Mouse (Mus musculus) frontal cortex, adult (tissue): ENCODE results near the gene Dlgap1.

Experiments used
- ATAC-seq: cut with Nextera tagmentation; 2 replicates; pipeline ENCODE4 v1.9.2; 2017; ENCODE audit warnings: mild to moderate bottlenecking, moderate library complexity, mixed read lengths; ENCODE audit not compliant: low TSS enrichment

Gene Dlgap1

GRCm38 (mm10) chr17:70172500-70173036 is 203.7 kb downstream of the Dlgap1 start:
- ATAC-seq: no peak

- peak; percentile 33; the same call in 1 of the 2 replicates for ATAC-seq
Measured at GRCm38 (mm10) chr17:70173916-70174315, 205.0 kb downstream of the Dlgap1 start.

GRCm38 (mm10) chr17:70191228-70191627 is 222.4 kb downstream of the Dlgap1 start:
- ATAC-seq: no peak

- no peak for ATAC-seq
Measured at GRCm38 (mm10) chr17:70222891-70223290, 254.0 kb downstream of the Dlgap1 start.

GRCm38 (mm10) chr17:70247342-70247741 is 278.5 kb downstream of the Dlgap1 start:
- ATAC-seq: no peak

GRCm38 (mm10) chr17:70248250-70248649 is 279.4 kb downstream of the Dlgap1 start:
- no peak for ATAC-seq

- ATAC-seq: no peak
Measured at GRCm38 (mm10) chr17:70252476-70252875, 283.6 kb downstream of the Dlgap1 start.

- no peak for ATAC-seq
Measured at GRCm38 (mm10) chr17:70256371-70256770, 287.5 kb downstream of the Dlgap1 start.

GRCm38 (mm10) chr17:70263156-70263555 is 294.3 kb downstream of the Dlgap1 start:
- ATAC-seq: no peak

- no peak for ATAC-seq
Measured at GRCm38 (mm10) chr17:70272125-70272524, 303.3 kb downstream of the Dlgap1 start.

- ATAC-seq: peak; percentile 76
Measured at GRCm38 (mm10) chr17:70287708-70288107, 318.8 kb downstream of the Dlgap1 start.

GRCm38 (mm10) chr17:70294106-70294505 is 325.2 kb downstream of the Dlgap1 start:
- ATAC-seq: peak; percentile 41; the same call in 1 of the 2 replicates

- ATAC-seq: peak; percentile 88
Measured at GRCm38 (mm10) chr17:70301941-70302478, 333.1 kb downstream of the Dlgap1 start.

GRCm38 (mm10) chr17:70302656-70303055 is 333.8 kb downstream of the Dlgap1 start:
- no peak for ATAC-seq

GRCm38 (mm10) chr17:70305021-70305420 is 336.1 kb downstream of the Dlgap1 start:
- ATAC-seq: no peak

GRCm38 (mm10) chr17:70307418-70308176 is 338.7 kb downstream of the Dlgap1 start:
- ATAC-seq: no peak; the same call in 1 of the 2 replicates

- peak; percentile 94 for ATAC-seq
Measured at GRCm38 (mm10) chr17:70308364-70309231, 339.7 kb downstream of the Dlgap1 start.

- ATAC-seq: peak; percentile 77
Measured at GRCm38 (mm10) chr17:70316327-70316726, 347.5 kb downstream of the Dlgap1 start.

GRCm38 (mm10) chr17:70317779-70318178 is 348.9 kb downstream of the Dlgap1 start:
- ATAC-seq: peak; percentile 62; the same call in 1 of the 2 replicates

GRCm38 (mm10) chr17:70321976-70322375 is 353.1 kb downstream of the Dlgap1 start:
- ATAC-seq: no peak

- ATAC-seq: peak; percentile 88
Measured at GRCm38 (mm10) chr17:70333440-70333839, 364.6 kb downstream of the Dlgap1 start.

GRCm38 (mm10) chr17:70334171-70334570 is 365.3 kb downstream of the Dlgap1 start:
- ATAC-seq: peak; percentile 62
